Mouse (Mus musculus) forebrain, embryonic 10.5 days (tissue): ENCODE data around the gene C2cd5. TPM values are rescaled to one million over a fixed set of nuclear protein-coding genes. Genes with fewer than 3 reads are reported as not detected.
A peak's percentile ranks its signal among the peaks of the same experiment; 100 is the strongest.
"Not testable (repeated sequence)": the region's sequence is repeated elsewhere in the genome, so short reads cannot be mapped to it uniquely, and the experiment has no call there.

ENCODE experiments used
- DNase-seq: peaks from one replicate; pipeline ENCODE4 v3.0.0-alpha.2; 2017; ENCODE audit warnings: low spot score; ENCODE audit errors: extremely low spot score
- H3K27ac ChIP-seq: fragments of 300-500 bp; sonication (generic); 2 replicates; pipeline ENCODE4 v1.5.1; 2016; ENCODE audit warnings: mild to moderate bottlenecking
- H3K27me3 ChIP-seq: fragments of 300-500 bp; sonication (generic); 2 replicates; pipeline ENCODE4 v1.6.1; 2016; ENCODE audit warnings: mild to moderate bottlenecking; ENCODE audit not compliant: poor library complexity, severe bottlenecking
- H3K36me3 ChIP-seq: fragments of 300-500 bp; sonication (generic); replicated peaks from 2 replicates; pipeline ENCODE4 v1.6.1; 2016; ENCODE audit warnings: mild to moderate bottlenecking, moderate library complexity
- H3K4me1 ChIP-seq: fragments of 300-500 bp; sonication (generic); 2 replicates; pipeline ENCODE4 v1.6.1; 2016
- H3K4me3 ChIP-seq: fragments of 300-500 bp; sonication (generic); 2 replicates; pipeline ENCODE4 v1.5.1; 2016; ENCODE audit warnings: mild to moderate bottlenecking, moderate library complexity
- H3K9me3 ChIP-seq: fragments of 300-500 bp; sonication (generic); 2 replicates; pipeline ENCODE4 v1.6.1; 2016; ENCODE audit warnings: mild to moderate bottlenecking, moderate library complexity
- WGBS: fragments of 180-500 bp; shearing (Covaris S2); methylation state at CpG from one replicate; pipeline ENCODE4 v1.1.7; 2016; 5-methylcytosine and 5-hydroxymethylcytosine counted together
- polyA plus RNA-seq: library from polyadenylated mRNA; unstranded; fragments of >200 nt; fragmentation: Nextera tagmentation; extraction: Ambion mirVana; gene quantifications from 2 replicates; pipeline ENCODE4 v1.2.1, GENCODE M21; 2016

The C2cd5 gene
- polyA plus RNA-seq, 1 experiment from 2014 or later, result 33.0 TPM

GRCm38 (mm10) chr6:142992971-142993370 lies 107.0 kb downstream of the C2cd5 start:
- Histone ChIP-seq H3K36me3 (no peaks in the 10 kb centered on the region), H3K9me3 (no peaks in the 10 kb centered on the region), H3K27me3 (peaks cover 12% of the 10 kb centered on the region), H3K4me1 (peaks cover 30% of the 10 kb centered on the region), H3K27ac (no peak overlapping the region), H3K4me3 (no peak overlapping the region)
- 63% methylated on average over 2 of the region's 2 CpGs for WGBS
- DNase-seq, result no peak

DNA sequence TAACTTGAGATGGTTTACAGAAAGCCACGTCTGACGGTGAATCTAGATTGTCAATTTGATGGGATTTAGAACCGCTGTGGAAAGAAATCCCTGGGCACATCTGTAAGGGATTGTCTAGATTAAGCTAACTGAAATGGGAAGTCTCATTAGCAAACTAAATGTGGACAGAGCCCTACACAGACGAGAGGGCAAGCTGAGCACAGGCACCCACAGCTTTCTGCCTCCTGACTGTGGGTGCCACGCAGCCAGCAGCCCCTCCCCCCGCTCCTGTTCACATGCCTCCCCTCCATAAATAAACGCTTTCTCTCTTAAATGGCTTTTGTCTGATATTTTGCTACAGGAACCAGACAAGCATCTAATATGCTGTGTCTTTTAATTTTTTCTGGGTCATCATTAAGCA lies 107.8 kb downstream of the C2cd5 start:
- Histone ChIP-seq H3K9me3 (no peaks in the 10 kb centered on the region), H3K36me3 (no peaks in the 10 kb centered on the region), H3K27me3 (peaks cover 12% of the 10 kb centered on the region), H3K4me1 (peaks cover 30% of the 10 kb centered on the region), H3K27ac (no peak overlapping the region), H3K4me3 (no peak overlapping the region)
- DNase-seq, result no peak
- WGBS, result 54% methylated on average over 7 of the region's 7 CpGs

DNA sequence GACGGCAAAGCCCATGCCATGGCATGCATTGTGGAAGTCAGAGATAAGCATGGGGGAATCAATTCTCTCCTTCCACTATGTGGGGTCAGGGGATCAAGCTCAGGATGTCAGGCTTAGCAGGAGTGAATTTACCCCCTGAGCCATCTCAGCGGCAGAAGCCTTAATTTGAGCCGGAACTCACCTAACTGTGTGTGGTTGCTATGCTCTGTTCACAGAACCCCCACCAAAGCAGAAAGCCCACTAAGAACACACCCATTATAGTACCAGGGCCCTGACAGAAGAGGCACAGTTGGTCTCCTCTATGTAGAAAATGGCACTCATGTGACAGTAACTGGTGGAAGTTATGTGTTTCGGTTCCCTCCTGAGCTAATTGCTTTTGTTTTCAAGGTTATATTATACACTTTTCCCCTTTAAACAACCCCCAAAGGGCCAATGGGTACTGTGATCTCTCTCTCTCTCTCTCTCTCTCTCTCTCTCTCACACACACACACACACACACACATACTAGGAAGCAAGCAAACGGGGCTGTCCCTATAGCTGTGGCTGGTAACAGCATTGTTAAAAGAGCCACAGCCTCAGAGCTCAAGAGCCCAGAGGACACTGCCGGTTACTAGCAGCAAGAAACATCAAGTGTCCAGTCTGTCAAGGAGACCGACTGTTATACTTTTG lies 108.4 kb downstream of the C2cd5 start:
- H3K27me3 ChIP-seq, result peaks cover 12% of the 10 kb centered on the region
- no peak for DNase-seq
- H3K27ac ChIP-seq, result no peak overlapping the region
- 57% methylated on average over 7 of the region's 7 CpGs for whole genome bisulfite sequencing
- peaks cover 30% of the 10 kb centered on the region for H3K4me1 ChIP-seq
- H3K4me3 ChIP-seq, result no peak overlapping the region
- no peaks in the 10 kb centered on the region for H3K9me3 ChIP-seq
- no peaks in the 10 kb centered on the region for H3K36me3 ChIP-seq

GRCm38 (mm10) chr6:142990516-142990915 lies 109.4 kb downstream of the C2cd5 start:
- H3K9me3 ChIP-seq, result no peaks in the 10 kb centered on the region
- no peak overlapping the region for H3K27ac ChIP-seq
- peaks cover 12% of the 10 kb centered on the region for H3K27me3 ChIP-seq
- no peaks in the 10 kb centered on the region for H3K36me3 ChIP-seq
- no peak for DNase-seq
- H3K4me3 ChIP-seq, result no peak overlapping the region
- WGBS, result 86% methylated on average over 9 of the region's 9 CpGs
- peaks cover 28% of the 10 kb centered on the region for H3K4me1 ChIP-seq

- H3K27ac ChIP-seq, result no peak overlapping the region
- H3K36me3 ChIP-seq, result no peaks in the 10 kb centered on the region
- DNase-seq, result no peak
- peaks cover 12% of the 10 kb centered on the region for H3K27me3 ChIP-seq
- 93% methylated on average over 13 of the region's 13 CpGs for WGBS
- H3K9me3 ChIP-seq, result no peaks in the 10 kb centered on the region
- H3K4me1 ChIP-seq, result peaks cover 21% of the 10 kb centered on the region
- H3K4me3 ChIP-seq, result no peak overlapping the region
Observed at GRCm38 (mm10) chr6:142989495-142989894, 110.4 kb downstream of the C2cd5 start.

GRCm38 (mm10) chr6:142988753-142989152 lies 111.2 kb downstream of the C2cd5 start:
- Histone ChIP-seq H3K36me3 (no peaks in the 10 kb centered on the region), H3K4me3 (no peak overlapping the region), H3K27ac (no peak overlapping the region), H3K27me3 (peaks cover 12% of the 10 kb centered on the region), H3K9me3 (no peaks in the 10 kb centered on the region), H3K4me1 (peaks cover 14% of the 10 kb centered on the region)
- WGBS, result 27% methylated on average over 10 of the region's 10 CpGs
- peak; percentile 66 for DNase-seq

GRCm38 (mm10) chr6:142988231-142988630 lies 111.7 kb downstream of the C2cd5 start:
- Histone ChIP-seq H3K27me3 (peaks cover 8% of the 10 kb centered on the region), H3K36me3 (no peaks in the 10 kb centered on the region), H3K4me1 (peaks cover 9% of the 10 kb centered on the region), H3K9me3 (no peaks in the 10 kb centered on the region), H3K4me3 (no peak overlapping the region), H3K27ac (no peak overlapping the region)
- WGBS, result 80% methylated on average over 6 of the region's 6 CpGs
- DNase-seq, result no peak

DNA sequence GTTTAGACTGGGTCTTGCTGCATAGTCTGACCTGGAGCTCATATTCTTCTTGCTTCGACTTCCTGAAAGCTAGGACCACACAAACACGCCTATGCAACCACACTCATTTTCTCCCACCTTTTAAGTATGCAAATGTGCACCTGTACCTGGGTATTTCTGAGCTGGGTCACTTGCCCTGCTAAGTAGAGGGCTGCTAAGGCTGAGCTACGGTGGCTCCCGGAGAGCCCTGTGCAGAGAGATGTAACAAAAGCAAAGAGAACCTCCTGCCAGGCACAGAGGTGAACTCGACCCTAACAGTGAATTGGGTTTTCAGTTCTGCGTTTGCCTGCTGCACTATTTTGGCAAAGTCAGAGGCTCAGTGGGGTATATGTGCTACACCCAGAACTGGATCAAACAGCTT lies 112.3 kb downstream of the C2cd5 start:
- Histone ChIP-seq H3K27ac (no peak overlapping the region), H3K27me3 (0 out of 2 replicates have a peak, but pooled peaks cover 4% of the 10 kb centered on the region), H3K36me3 (no peaks in the 10 kb centered on the region), H3K4me3 (no peak overlapping the region), H3K9me3 (no peaks in the 10 kb centered on the region), H3K4me1 (peaks cover 8% of the 10 kb centered on the region)
- DNase-seq, result no peak
- WGBS, result 65% methylated on average over 6 of the region's 6 CpGs

- H3K27ac ChIP-seq, H3K4me1 ChIP-seq, H3K9me3 ChIP-seq, H3K36me3 ChIP-seq, H3K4me3 ChIP-seq, DNase-seq, H3K27me3 ChIP-seq: not testable (repeated sequence)
- WGBS, result 94% methylated on average over 9 of the region's 9 CpGs
Observed at GRCm38 (mm10) chr6:142986706-142987105, 113.2 kb downstream of the C2cd5 start.

DNA sequence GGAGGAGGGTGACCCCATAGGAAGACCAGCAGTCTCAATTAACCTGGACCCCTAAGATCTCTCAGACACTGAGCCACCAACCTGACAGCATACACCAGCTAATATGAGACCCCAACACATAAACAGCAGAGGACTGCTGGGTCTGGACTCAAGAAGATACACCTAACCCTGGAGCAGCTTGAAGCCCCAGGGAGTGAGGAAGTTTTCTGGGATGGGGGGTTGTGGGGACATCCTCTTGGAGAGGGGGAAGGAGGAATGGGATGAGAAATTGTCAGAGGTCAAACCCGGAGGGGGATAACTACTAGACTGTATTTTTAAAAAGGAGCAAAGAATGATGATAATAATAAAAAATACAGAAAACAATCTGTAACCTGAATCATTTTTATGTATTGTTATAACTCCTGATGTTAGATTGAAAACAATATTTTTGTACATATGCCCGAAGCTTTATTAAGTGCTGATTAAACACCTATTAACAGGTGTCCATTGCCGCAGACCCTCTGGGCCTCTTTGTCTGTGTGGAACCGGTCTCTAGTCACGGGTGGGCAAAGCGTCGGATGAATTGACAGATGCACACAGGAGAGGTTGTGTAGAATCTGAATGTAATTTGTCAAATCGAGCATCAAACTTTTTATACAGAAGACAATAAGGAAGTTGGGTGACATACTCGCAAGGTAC lies 114.2 kb downstream of the C2cd5 start:
- not testable (repeated sequence) for H3K27me3 ChIP-seq, H3K9me3 ChIP-seq, H3K27ac ChIP-seq, DNase-seq, H3K4me3 ChIP-seq, H3K4me1 ChIP-seq, H3K36me3 ChIP-seq
- 94% methylated on average over 9 of the region's 9 CpGs for WGBS

GRCm38 (mm10) chr6:142979665-142980660 lies 120.0 kb downstream of the C2cd5 start:
- Histone ChIP-seq H3K27me3 (no peaks in the 10 kb centered on the region), H3K9me3 (no peaks in the 10 kb centered on the region; the same call in 1 of the 2 replicates), H3K27ac (no peak overlapping the region), H3K36me3 (no peaks in the 10 kb centered on the region), H3K4me3 (no peak overlapping the region), H3K4me1 (peaks cover 10% of the 10 kb centered on the region)
- 64% methylated on average over 6 of the region's 6 CpGs for WGBS
- no peak for DNase-seq

- no peak for DNase-seq
- 55% methylated on average over 1 of the region's 1 CpGs for WGBS
- Histone ChIP-seq H3K4me3 (no peak overlapping the region), H3K4me1 (peaks cover 10% of the 10 kb centered on the region), H3K9me3 (no peaks in the 10 kb centered on the region; the same call in 1 of the 2 replicates), H3K27ac (no peak overlapping the region), H3K36me3 (no peaks in the 10 kb centered on the region), H3K27me3 (no peaks in the 10 kb centered on the region)
Observed at GRCm38 (mm10) chr6:142977221-142977620, 122.7 kb downstream of the C2cd5 start.
